Mouse (Mus musculus): ENCODE results near the gene Mafg. TPM values are rescaled to one million over a fixed set of nuclear protein-coding genes. Genes with fewer than 3 reads are reported as not detected.

Mafg gene
- polyA plus RNA-seq, 1 experiment from 2014 or later: 42.1 TPM

- no peak for ATAC-seq (replicated peaks)
- no peak overlapping the region for H3K9ac ChIP-seq (replicated peaks)
- 88% methylated on average over 11 of the region's 11 CpGs for WGBS
- no peak overlapping the region for H3K4me2 ChIP-seq (replicated peaks)
- H3K27me3 ChIP-seq: no peaks in the 10 kb centered on the region
- peaks cover 36% of the 10 kb centered on the region for H3K36me3 ChIP-seq
- no peak overlapping the region for H3K4me3 ChIP-seq
- H3K9me3 ChIP-seq: no peaks in the 10 kb centered on the region
- peaks cover 46% of the 10 kb centered on the region for H3K4me1 ChIP-seq
- H3K27ac ChIP-seq (replicated peaks): no peak overlapping the region
Observed at GRCm38 (mm10) chr11:120626785-120627467, 6.5 kb downstream of the Mafg start.

- Histone ChIP-seq H3K36me3 (peaks cover 52% of the 10 kb centered on the region), H3K9ac (replicated peaks) (peak within 1 kb of the TSS; percentile 71), H3K4me2 (replicated peaks) (peak within 1 kb of the TSS; percentile 95), H3K9me3 (no peaks in the 10 kb centered on the region), H3K27ac (replicated peaks) (peak within 1 kb of the TSS; percentile 86), H3K4me3 (peak within 1 kb of the TSS; percentile 84), H3K27me3 (no peaks in the 10 kb centered on the region), H3K4me1 (peaks cover 31% of the 10 kb centered on the region)
- ATAC-seq (replicated peaks): peak; percentile 76
- WGBS: 19% methylated on average over 5 of the region's 5 CpGs
Observed at GRCm38 (mm10) chr11:120625152-120625775, 8.1 kb downstream of the Mafg start, which contains the start of gene Sirt7. Gene Sirt7, minus strand, starts transcription at chr11:120625240.

- H3K4me2 ChIP-seq (replicated peaks): peak overlapping the region; percentile 95
- H3K9ac ChIP-seq (replicated peaks): peak overlapping the region; percentile 71
- peak overlapping the region; percentile 84 for H3K4me3 ChIP-seq
- no peaks in the 10 kb centered on the region for H3K9me3 ChIP-seq
- peak; percentile 91 for ATAC-seq (replicated peaks)
- whole genome bisulfite sequencing: under 1% methylated on average over 53 of the region's 53 CpGs
- H3K36me3 ChIP-seq: peaks cover 58% of the 10 kb centered on the region
- peak overlapping the region; percentile 86 for H3K27ac ChIP-seq (replicated peaks)
- H3K4me1 ChIP-seq: peaks cover 25% of the 10 kb centered on the region
- no peaks in the 10 kb centered on the region for H3K27me3 ChIP-seq
Observed at GRCm38 (mm10) chr11:120624680-120625111, 8.7 kb downstream of the Mafg start.

DNA sequence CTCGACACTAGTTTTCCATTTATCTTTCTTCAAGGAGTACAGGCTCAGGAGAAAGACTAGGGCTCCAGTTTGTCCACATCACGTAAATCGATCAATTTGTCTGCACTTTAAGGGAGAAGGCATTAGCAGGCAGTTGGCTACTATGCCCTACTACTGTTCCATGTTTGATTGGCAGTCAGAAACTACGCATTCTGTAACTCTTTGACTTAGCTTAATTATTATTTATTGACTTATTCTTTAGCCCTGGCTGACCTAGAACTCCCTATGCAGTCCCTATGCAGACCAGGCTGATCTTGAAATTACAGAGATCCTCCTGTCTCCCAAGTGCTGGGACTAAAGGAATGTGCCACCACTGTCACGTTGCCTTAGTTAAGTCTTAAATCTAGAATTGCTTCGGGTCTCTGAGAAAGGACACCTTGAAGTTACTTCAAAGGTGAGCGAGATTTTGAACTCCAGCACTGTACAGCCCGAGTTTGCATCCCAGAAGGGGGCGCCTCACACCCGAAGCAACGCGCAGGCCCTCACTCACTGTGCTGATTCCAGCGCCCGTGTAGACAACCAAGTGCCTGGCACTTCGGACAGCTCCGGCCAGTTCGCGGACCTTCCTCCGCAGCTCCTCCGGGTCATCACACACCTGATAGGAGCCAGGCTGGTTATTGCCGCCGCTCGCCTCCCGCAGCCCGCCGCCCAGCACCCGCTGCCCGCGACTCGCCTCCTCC lies 9.3 kb downstream of the Mafg start:
- WGBS: 12% methylated on average over 30 of the region's 30 CpGs
- H3K36me3 ChIP-seq: peaks cover 57% of the 10 kb centered on the region
- ATAC-seq (replicated peaks): peak; percentile 49

GRCm38 (mm10) chr11:120622805-120623204 lies 10.6 kb downstream of the Mafg start:
- no peak overlapping the region for H3K27ac ChIP-seq (replicated peaks)
- H3K4me3 ChIP-seq: no peak overlapping the region
- no peaks in the 10 kb centered on the region for H3K27me3 ChIP-seq
- H3K9ac ChIP-seq (replicated peaks): no peak overlapping the region
- 89% methylated on average over 6 of the region's 6 CpGs for WGBS
- ATAC-seq (replicated peaks): no peak
- peaks cover 25% of the 10 kb centered on the region for H3K4me1 ChIP-seq
- peaks cover 60% of the 10 kb centered on the region for H3K36me3 ChIP-seq
- no peak overlapping the region for H3K4me2 ChIP-seq (replicated peaks)
- no peaks in the 10 kb centered on the region for H3K9me3 ChIP-seq

More for the DNA sequence above, 9.3 kb downstream of the Mafg start:
- peak overlapping the region; percentile 86 for H3K27ac ChIP-seq (replicated peaks)
- H3K4me1 ChIP-seq: peaks cover 23% of the 10 kb centered on the region
- peak overlapping the region; percentile 71 for H3K9ac ChIP-seq (replicated peaks)
- no peaks in the 10 kb centered on the region for H3K9me3 ChIP-seq
- H3K27me3 ChIP-seq: no peaks in the 10 kb centered on the region
- H3K4me3 ChIP-seq: peak overlapping the region; percentile 84
- peak overlapping the region; percentile 95 for H3K4me2 ChIP-seq (replicated peaks)

DNA sequence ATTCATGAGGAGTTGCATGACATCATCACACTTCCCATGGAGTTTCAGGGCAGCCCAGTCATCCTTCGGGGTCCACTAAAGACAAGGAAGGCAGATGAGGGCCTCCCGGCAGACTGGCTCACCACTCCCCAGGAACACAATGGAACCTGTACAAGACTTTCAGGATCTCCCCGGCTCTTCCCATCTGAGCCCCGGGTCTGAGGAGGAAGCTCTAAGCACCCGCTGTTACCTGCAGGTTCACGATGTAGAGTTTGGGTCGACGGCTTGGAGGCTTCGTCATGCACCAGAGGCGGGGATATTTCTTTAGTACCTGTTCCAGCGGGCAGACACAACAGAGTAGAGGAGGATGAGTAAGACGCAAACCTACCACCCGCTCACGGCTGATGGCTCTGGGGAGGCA lies 13.2 kb downstream of the Mafg start:
- WGBS: 97% methylated on average over 14 of the region's 14 CpGs
- no peak for ATAC-seq (replicated peaks)
- Histone ChIP-seq H3K4me2 (replicated peaks) (no peak overlapping the region), H3K9ac (replicated peaks) (no peak overlapping the region), H3K27ac (replicated peaks) (no peak overlapping the region), H3K27me3 (no peaks in the 10 kb centered on the region), H3K4me3 (no peak overlapping the region), H3K36me3 (peaks cover 48% of the 10 kb centered on the region), H3K9me3 (no peaks in the 10 kb centered on the region), H3K4me1 (peaks cover 32% of the 10 kb centered on the region)

GRCm38 (mm10) chr11:120618619-120619535 lies 14.5 kb downstream of the Mafg start:
- no peaks in the 10 kb centered on the region for H3K27me3 ChIP-seq
- WGBS: 95% methylated on average over 25 of the region's 25 CpGs
- no peak for ATAC-seq (replicated peaks)
- H3K4me3 ChIP-seq: peak overlapping the region; percentile 85; the same call in 1 of the 2 replicates
- H3K9me3 ChIP-seq: no peaks in the 10 kb centered on the region
- no peak overlapping the region for H3K27ac ChIP-seq (replicated peaks)
- H3K9ac ChIP-seq (replicated peaks): no peak overlapping the region
- no peak overlapping the region for H3K4me2 ChIP-seq (replicated peaks)
- H3K4me1 ChIP-seq: peaks cover 24% of the 10 kb centered on the region
- peaks cover 53% of the 10 kb centered on the region for H3K36me3 ChIP-seq

DNA sequence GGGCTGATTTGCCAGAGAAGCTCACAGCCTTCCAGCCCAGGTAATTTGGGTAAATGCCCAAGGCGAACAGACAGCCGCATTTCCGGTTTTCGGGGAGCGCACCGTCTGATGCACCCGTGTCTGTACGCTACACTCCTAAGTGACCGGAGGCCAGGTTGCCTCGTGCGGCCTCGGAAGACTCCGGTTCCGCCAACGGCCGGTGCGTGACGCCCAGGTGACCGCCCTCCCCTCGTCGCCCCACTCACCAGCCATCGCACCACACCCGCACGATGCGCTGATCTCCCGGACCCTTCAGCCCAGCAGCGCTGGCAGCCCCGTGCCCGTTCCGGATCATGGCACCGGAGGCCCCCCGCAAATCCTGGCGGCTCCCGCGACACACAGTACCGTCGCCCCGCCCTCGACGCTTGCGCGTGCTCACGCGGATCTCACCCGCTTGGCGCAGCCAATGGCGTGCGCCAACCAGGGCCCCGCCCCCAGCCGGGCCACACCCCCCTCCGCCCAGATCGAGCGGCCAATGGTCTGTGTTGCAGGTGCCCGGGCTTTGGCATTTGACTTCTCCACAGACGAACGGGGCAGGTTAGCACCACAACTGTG lies 15.8 kb downstream of the Mafg start, which contains the start of gene Pcyt2:
Gene Pcyt2 (minus strand): TSS at position 418 of the 594 bp plus-strand sequence.
- Histone ChIP-seq H3K4me1 (peaks cover 17% of the 10 kb centered on the region), H3K4me3 (peak within 1 kb of the TSS; percentile 85), H3K9me3 (no peaks in the 10 kb centered on the region), H3K9ac (replicated peaks) (peak within 1 kb of the TSS; percentile 86), H3K4me2 (replicated peaks) (peak within 1 kb of the TSS; percentile 65), H3K27me3 (no peaks in the 10 kb centered on the region), H3K36me3 (peaks cover 46% of the 10 kb centered on the region), H3K27ac (replicated peaks) (peak within 1 kb of the TSS; percentile 81)
- WGBS: under 1% methylated on average over 56 of the region's 56 CpGs
- peak; percentile 93 for ATAC-seq (replicated peaks)

- Histone ChIP-seq H3K4me1 (peaks cover 17% of the 10 kb centered on the region), H3K4me2 (replicated peaks) (peak overlapping the region; percentile 65), H3K36me3 (peaks cover 46% of the 10 kb centered on the region), H3K9ac (replicated peaks) (peak overlapping the region; percentile 86), H3K27ac (replicated peaks) (peak overlapping the region; percentile 81), H3K27me3 (no peaks in the 10 kb centered on the region), H3K9me3 (no peaks in the 10 kb centered on the region), H3K4me3 (peak overlapping the region; percentile 85)
- no peak for ATAC-seq (replicated peaks)
- 54% methylated on average over 4 of the region's 4 CpGs for WGBS
Observed at GRCm38 (mm10) chr11:120616617-120617294, 16.6 kb downstream of the Mafg start.

GRCm38 (mm10) chr11:120615606-120616203 lies 17.7 kb downstream of the Mafg start:
- peaks cover 17% of the 10 kb centered on the region for H3K4me1 ChIP-seq
- no peaks in the 10 kb centered on the region for H3K27me3 ChIP-seq
- WGBS: 93% methylated on average over 11 of the region's 11 CpGs
- H3K9ac ChIP-seq (replicated peaks): no peak overlapping the region
- H3K36me3 ChIP-seq: peaks cover 43% of the 10 kb centered on the region
- H3K27ac ChIP-seq (replicated peaks): no peak overlapping the region
- H3K4me3 ChIP-seq: 0 out of 2 replicates have a peak overlapping the region, but pooled peaks have one; percentile 85
- H3K9me3 ChIP-seq: no peaks in the 10 kb centered on the region
- H3K4me2 ChIP-seq (replicated peaks): no peak overlapping the region
- no peak for ATAC-seq (replicated peaks)

All from forebrain, embryonic 15.5 days (tissue).